Mouse (Mus musculus) kidney, adult 2 months (tissue): ENCODE measurements around the gene Tmem242.

Experiments used
- CTCF ChIP-seq: fragments of 200-500 bp; conservative IDR thresholded peaks from 2 replicates; pipeline ENCODE4 v1.5.1; 2011; ENCODE audit warnings: low read depth, mild to moderate bottlenecking, control low read depth, low read length, moderate library complexity, mixed read lengths; ENCODE audit not compliant: insufficient read depth, insufficient read length
- POLR2A ChIP-seq: fragments of 200-500 bp; IDR thresholded peaks from one replicate; pipeline ENCODE4 v1.6.1; 2011; ENCODE audit warnings: low read depth, low read length, control low read depth

- TF ChIP-seq CTCF = no peak
- no peak for TF ChIP-seq POLR2A
Measured at GRCm38 (mm10) chr17:5385694-5386093, 54.4 kb downstream of the Tmem242 start.
